Mouse (Mus musculus) heart, adult 18-20 months (tissue): ENCODE results near the gene Morc1. TPM values are rescaled to one million over a fixed set of nuclear protein-coding genes. Genes with fewer than 3 reads are reported as not detected.

Source experiments
- DNase-seq, 2 experiments: peaks; one replicate each; pipeline ENCODE4 v3.0.0; 2021 to 2022; ENCODE audit warnings: mixed read lengths in 1 of 2
- total RNA-seq, 2 experiments: library from RNA; stranded (reverse); gene quantifications; 2 replicates each; pipeline ENCODE4 v1.2.3; 2021

Gene Morc1
- total RNA-seq, 2 experiments from 2014 or later, result not detected

DNA sequence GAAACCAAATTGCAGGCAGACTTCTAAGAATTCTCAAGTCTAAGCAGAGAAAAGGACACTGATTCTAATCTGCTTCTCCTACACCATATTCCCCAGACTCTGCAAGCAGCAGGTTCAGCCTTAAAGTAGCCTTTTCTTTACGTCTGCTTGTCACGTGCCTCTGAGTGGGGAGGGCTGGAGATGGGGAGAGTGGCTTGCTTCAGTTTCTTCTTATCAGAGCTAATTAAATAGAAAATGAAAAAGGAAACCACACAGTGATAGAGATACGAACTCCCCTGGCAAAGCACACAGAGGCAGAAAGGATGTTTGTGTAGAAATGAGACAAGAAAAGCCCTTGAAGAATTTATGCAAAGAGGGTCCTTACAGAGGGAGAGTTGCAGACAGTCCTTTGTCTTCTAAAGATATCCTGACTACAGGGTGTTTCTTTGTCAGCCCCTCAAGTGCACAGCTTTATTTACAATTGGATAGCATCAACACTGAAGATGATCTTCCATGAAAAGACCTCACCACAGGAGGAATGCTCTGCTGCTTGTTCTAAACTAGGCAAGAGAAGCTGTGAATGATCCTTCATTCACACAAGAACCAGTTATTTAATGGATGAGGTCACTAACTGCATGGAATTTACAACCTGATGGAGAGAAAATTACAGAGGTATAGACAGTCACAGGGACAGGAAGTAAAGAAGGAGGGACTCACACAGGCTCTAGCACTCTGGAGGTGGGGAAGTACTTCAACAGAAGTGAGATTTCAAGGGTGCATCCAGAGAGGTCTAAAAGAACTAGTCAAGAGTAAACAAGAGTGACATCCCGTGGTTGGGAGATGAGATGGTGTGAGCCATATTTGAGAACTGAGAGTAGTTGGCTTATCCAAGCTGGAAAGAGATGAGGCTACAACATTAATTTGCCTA is 44.1 kb downstream of the Morc1 start:
- no peak for DNase-seq

DNA sequence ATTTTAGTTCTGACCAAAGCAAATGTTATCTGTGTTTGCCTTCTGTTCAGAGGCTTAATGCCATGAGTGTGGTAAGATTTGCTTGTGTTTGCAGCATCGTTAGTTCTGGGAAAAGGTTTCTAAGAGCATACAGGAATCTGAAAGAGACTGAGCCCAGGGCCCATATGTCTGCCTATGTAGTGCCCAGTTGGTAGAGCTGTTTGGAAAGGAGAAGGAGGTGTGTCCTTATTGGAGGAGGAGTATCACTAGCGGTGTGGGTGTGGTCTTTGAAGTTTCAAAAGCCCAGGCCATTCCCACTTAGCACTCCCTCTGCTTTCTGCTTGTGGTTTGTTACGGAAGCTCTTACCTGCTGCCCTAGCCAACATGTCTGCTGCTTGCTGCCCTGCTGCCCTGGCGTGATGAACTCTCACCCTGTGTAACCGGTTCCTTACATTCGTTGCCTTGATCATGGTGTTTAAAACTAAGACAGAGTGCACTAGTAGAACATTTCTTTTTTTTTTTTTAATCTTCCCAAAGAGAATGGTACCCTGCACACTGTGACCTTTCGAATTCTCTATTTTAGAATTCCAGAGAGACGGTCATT is 48.3 kb downstream of the Morc1 start:
- DNase-seq, result no peak

DNA sequence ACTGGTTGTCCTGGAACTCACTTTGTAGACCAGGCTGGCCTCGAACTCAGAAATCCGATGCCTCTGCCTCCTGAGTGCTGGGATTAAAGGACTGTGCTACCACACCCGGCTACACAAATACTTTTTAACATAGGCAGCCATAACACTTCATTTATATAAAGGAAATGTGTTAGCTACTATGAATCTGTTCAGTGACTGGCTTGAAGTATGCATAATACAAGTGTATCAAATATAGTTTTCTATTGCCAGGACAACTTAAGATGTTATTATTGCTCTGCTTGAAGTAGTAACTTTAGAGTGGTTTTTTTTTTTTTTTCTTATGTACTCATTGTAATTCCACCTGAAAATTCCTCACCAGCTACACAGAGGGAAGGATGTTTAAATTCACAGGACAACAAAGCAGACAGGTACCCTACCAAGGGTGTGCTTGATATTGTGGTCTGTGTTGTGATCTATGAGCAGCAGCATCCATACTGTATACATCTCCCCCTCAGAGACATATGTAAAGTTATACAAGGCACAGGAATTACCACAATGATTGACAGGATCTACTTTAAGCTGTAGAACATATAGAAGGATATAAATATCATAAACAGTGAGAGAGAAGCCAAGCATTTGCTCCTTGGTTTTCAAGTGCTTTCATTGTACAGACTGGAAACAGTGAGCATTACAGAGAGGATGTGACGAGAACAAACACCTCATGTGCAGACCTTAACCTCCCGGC is 85.9 kb downstream of the Morc1 start:
- no peak for DNase-seq

DNA sequence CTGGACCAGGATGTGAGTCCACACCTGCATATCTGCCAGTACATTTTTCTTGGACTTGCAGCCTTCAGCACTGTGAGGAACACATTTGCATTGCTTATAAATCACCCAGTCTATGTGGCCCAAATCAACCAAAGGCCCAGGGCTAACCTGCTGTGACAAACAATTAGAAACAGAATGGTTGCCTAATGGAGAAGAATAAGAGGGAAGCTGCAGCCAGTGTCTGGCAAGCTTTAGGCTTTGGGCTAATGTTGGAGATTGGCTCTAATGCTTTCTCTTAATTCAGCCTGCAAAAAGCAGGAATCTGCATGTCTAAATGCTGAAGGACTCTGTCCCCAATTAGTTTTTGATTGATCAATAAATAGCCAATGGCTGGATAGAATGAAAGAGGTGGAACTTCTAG is 88.5 kb downstream of the Morc1 start:
- no peak for DNase-seq

DNA sequence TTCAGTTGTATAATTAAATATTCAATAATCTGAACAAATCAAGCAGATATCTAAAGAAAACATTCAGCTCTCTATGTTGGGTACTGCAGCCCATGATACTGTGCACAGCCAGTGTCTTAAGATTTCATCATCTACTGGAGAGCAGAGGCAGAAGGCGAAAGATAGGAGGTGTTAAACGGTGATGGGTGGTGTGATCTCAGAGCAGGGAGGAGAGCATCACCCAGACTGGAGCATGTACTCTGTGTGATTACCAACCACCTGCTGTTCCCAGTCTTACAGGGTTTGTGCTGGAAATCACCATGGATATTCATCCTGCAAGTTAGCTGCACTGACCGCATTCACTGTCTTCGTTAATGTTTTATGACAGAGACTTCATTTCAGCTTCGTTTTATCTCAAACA is 106.1 kb downstream of the Morc1 start:
- DNase-seq, result no peak

DNA sequence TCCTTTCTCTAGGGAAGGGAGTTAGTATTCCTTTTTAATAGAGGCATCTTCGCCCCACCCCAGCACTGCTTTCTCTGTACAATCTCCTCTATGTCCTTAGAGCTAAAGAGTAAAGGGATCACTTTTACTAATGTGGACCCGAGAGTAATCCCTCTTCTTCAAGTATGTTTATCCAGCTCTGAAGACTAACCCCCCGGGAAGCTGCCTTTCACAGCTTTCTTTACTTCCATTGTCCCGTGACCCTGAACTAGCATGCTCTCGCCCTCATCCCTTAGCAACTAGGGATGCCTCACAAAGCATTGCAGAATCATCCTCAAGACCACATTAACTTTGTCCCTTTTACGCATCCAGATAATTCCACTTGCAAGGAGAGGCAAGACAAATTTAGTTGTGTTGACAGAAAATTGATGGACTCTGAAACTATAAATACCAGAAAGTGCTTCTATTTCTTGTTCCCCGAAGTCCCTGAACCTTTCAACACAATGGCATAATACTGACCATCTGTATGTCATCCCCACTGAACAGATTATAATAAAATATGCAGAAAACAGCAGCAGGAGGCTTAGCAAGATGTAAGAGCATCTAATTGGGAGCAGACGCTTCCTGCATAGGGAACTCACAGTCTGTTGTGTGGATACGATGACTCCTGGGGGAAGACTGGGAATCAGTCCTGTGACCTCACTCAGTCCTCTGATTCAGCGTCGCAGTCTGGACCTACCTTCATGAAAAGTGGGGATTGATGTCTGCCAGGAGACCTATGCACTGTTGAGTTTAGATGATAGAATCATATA is 131.4 kb downstream of the Morc1 start:
- DNase-seq, result no peak

DNA sequence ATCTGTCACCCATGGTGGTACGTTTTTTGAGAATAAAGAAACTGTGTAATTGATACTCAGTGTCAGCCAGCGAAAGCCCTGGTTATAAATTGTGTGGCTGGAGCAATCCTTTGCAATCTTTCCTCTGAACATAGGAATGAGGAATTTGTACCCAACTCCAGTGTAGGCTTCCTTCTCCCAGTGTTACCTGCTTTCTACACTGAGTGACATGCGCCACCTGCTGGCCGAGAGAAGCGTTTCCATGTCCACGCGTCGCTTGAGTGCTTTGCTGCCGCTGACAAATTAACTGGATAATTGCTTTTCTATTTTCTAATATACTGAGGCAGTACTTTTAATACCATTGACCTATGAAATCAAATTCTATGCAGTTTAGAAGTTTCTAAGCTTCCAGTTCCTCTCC is 139.3 kb downstream of the Morc1 start:
- DNase-seq, result peak; percentile 42 to 75

DNA sequence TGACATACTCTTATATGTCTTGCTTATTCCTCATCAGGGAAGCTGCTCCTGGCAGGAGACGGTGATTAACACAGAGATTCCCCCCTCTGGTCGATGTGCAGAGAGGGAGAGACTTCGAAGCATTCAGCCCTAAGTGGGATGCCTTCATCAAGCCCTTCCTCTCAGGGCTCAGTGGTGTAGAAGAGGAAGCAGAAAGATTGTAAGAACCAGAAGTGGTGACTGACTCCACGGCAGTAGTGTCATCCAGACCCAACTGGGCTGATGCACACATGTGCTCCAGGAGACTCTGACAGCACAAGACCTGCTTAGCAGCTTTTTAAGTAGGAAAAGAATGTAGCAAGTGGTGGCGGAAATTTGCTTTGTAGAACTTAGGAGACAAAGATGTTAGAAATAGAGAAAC is 143.0 kb downstream of the Morc1 start:
- DNase-seq, result no peak

DNA sequence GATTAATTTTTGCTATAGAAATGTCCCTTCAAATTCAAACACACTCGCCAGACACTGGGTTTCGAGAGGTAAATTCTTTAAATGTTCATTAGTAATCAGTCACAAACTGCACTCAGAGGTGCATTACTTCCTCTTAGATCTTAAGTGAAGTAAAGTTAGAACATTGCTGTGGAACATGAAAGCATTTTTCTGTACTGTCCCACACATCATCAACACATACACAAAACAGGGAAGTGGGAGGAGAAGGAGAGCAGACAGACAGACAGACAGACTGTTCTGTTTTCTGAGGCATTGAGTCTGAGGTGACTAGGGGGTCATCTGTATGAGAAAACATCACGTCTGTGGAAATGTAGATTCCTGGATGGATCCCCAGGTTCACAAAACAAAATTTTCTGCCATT is 143.5 kb downstream of the Morc1 start:
- DNase-seq, result no peak

DNA sequence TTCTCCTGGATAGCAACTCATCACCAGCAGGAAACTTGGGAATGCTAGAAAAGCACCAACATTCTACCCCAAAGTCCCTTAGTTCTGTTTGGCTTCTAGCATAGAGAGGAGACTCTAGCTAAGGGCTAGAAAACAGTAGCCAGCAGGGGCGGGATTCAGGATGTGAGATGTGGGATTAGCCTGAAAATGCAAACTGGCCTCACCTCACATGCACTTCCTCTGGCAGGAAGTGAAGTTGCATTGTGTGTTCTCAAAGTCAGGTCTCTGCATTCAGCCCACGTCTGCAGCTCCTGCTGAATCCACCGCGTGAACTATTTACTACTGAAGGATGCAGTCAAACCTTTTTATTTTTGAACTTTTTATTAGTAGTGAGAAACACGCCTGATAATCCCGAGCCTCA is 154.3 kb downstream of the Morc1 start:
- DNase-seq, result no peak

DNA sequence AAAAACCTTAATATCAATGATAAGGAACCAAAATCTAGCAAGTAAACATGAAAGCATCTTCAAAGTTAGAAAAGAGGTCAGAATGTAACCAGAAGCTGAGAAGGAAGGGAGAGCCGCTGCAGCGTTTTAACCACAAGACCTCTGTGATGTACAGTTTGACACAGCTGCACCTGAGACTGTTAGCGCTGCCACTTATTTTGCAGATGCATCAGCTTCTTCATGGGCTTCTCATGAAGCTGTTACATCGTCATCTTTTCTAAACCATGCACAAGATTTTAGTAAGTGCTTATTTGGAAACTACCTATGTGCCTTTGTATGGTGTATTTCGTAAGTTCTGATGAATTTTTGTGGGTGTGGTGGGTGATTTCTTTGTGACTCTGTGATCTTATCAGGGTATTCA is 163.4 kb downstream of the Morc1 start:
- no peak for DNase-seq

DNA sequence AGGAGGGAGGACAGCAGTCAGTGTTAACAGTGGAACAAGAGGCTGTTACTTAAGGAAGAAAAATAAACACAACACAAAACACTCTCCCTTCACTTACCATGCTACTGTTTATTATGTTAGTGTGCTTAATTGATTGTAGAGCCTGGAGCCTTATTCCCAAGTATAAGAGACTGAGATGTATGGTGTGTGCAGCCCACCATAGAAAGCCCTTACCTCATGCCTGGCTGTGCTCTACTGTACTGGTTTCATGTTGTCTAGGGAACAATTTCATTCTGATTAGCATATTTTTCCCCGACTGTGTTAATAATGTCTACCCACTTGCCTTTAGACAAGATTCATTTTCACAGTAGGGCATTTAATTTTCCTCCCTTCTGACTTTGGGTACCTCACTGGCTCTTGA is 164.2 kb downstream of the Morc1 start:
- DNase-seq, result no peak

DNA sequence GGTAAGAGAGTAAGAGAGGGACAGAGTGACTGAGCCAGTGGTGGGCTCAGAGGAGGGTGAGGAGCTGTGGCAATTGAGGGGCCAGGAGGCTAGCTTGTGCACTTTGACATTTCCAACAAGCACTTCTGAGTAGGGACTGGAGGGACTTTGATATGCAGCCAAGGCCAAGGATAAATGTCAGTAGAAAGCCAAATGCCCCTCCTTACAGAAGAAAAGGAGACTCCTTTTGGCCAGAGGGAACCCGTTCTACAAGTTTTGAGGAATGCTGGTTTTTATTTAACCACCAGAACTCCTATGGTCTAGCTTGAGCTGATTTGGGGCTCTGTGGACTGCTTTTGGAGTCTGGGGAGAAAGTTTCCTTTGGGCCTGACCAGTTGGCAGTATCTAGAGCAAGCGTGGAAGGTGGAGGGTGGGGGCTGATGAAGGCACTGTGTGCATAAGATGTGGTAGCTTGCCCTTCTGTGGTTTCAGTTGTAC is 172.7 kb downstream of the Morc1 start:
- no peak for DNase-seq

DNA sequence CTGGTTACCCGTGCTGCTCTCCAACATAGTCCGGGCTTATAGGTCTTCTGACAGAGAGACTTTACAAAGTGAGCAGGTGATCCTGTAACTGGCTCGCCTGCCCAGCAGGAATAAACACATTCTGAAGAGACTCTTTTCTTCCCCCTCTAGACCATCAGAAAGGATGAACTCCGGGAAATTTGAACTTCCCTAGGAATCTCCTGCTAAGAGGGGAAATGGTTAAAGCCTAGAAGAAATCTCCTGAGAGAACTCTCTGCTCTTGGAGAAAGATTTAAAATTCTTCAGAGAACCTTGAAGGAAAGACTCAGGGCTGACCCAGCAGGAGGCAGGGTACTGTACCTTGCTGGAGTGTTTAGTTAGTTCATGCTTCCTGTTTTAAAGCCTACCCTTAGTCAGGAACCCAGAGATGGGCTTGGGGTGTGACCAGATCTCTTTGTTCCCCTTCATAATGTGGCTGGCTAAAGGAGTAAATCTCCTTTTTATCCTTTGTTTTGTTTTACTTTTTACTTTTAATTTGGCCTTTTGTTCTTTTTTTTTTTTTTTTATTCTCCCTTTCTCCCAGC is 175.5 kb downstream of the Morc1 start:
- DNase-seq, result no peak

DNA sequence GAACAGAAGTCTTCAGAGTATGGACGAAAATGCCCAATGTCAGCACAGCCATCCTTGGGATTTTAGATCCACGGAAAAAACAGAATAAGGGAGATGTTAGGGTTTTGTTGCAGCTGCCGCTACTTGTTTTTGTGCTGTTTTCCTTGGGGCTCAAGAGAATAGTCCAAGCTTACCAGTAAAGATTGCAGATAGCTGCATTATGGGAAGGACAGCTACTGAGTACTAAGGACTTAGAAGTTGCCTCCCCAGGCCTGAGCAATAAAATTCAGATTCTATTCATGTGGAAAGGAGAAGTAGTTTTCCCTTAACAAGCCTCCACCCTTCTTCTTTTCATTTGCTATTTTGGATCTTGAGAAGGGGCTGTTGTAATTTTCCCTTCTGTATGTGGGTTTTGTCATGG is 177.2 kb downstream of the Morc1 start:
- no peak for DNase-seq

DNA sequence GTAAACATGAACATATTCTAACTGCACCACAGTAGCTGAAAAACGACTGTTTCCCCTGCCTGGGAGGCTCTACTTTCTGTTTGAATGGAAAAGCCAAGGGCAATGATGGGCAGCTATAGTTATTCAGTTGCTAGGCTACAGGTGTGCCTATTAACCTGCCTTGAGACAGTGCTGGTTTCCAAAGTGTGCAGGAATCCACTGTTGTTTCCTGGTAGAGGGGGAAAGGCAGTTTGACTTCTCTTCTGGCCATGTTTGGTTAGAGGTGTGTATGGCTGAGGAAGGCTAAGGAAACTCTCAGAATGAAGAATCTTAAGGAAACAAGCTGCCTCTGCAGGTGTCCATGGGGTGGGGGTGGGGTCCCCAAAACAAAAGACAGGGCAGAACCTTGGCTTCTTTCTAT is 179.8 kb downstream of the Morc1 start:
- no peak for DNase-seq

DNA sequence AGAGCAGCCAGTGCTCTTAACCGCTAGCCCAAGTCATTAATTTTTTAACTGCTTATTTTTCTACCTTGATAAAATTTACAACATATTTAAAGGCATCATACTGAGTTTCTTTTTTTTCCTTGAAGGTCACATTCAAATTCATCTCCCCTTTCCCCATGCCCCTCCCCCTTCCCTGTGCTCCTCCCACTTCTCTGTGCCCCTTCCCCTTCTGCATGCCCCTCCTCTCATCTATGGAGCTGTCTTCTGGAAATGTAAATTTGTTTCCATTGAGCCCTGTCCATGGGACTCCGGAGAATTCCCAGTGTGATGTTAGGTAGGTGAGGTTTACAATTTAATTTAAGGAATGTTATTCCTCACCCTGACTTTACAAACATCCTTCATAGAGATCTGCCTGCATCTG is 180.4 kb downstream of the Morc1 start:
- DNase-seq, result no peak

DNA sequence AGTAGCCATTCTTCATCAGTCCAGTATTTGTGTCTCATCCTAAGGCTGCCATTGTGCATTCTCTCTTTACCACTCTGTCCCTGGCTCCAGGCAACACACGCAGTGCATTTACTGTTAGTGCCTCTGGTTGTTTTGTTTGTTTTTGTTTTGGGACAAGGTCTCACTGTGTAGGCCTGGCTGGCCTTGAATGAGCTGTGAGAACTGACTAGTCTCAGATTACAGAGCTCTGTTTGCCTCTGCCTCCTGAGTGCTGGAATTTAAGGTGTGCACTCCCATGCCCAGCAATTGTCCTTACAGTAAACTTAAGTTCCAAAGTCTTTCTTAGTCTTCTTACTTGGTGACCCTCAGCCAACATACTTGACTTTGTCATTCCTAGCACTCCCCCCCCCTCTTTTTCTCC is 182.7 kb downstream of the Morc1 start:
- DNase-seq, result no peak

DNA sequence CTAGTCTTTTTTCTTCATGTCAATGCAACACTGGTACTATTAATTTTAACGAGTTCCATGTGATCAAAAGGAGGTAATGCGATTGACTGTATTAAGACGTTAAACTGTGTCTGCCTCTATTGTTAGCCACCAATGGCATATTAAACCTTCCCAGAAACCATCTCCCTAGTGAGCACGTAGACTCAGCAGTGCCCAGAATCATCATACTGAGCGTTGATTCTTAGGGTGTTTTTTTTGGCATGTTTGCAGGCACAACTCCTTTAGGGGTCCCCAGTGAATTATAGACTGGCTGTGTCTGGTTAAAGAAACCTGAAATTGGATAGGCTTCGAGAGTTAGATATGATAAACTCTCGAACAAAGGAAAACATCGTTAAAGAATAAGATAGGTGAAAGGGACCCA is 189.5 kb downstream of the Morc1 start:
- DNase-seq, result no peak

DNA sequence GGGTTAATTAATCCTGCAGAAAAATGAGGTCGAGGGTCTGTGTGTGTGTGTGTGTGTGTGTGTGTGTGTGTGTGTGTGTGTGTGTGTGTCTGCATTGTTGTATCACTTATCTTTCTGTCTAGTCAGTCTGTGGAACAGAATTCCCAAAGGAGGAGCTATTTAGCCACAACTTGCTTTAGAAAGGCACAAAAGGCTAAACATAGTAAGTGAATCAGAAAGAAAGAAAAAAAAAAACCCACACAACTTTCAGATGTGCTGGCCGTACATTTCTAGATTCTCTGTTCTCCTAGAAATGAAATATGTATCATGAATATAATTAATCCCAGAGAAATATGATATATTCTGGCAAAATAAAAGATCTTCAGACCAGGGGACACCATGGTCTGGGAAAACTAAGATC is 190.0 kb downstream of the Morc1 start:
- no peak for DNase-seq

DNA sequence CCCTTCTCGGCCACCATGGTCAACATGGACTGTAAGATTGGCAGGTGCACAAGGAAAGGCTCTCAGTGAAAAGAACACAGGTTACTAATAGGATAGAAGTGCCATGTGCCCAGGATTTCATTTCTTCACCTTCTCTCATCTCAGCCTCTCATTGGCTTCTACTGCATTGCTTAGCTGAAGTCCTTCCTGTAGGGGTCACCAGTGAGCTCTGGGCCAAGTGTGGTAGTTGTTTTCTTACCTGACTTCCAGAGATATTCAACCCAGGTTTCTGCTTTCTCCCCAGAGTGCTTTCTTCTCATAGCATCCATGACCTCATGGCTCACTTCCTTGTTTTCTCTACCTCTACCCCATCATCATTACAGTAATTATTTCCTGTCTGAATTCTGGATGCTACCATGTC is 192.4 kb downstream of the Morc1 start:
- peak in 1 of 2 experiments; percentile 5 for DNase-seq

DNA sequence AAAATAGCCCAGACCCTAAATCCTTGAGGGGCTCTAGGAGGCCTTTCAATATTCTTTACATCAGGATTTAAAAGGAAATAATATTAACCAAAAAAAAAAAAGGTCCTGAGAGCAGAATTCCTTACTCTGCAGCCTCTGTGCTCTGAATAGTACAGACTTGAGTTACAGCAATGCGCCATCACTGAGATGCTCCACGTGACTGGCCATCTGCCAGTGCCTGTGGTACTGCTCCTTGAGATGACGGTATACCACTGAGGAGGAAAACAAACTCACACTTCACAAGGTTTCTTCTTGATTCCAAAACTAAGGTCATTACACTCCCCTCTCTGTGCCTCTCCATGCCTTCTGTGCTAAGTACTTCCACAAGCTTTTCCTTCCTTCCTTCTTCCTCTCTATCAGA is 195.1 kb downstream of the Morc1 start:
- DNase-seq, result no peak
